Mouse (Mus musculus): ENCODE measurements around the gene Cdkal1.

Cdkal1 gene

GRCm38 (mm10) chr13:29855281-29856031 is at the start of gene Cdkal1:
Gene Cdkal1, minus strand, starts transcription at chr13:29855674.
- DNase-seq (ENCODE audit: extremely low spot score) = peak; percentile 80

GRCm38 (mm10) chr13:29903341-29903740 is 47.9 kb upstream of the Cdkal1 start:
- no peak for DNase-seq (ENCODE audit: extremely low spot score)

- DNase-seq (ENCODE audit: extremely low spot score) = no peak
Observed at GRCm38 (mm10) chr13:29902676-29903075, 47.2 kb upstream of the Cdkal1 start.

GRCm38 (mm10) chr13:29901641-29902040 is 46.2 kb upstream of the Cdkal1 start:
- DNase-seq (ENCODE audit: extremely low spot score) = no peak

GRCm38 (mm10) chr13:29866780-29867179 is 11.3 kb upstream of the Cdkal1 start:
- DNase-seq (ENCODE audit: extremely low spot score) = no peak

- peak; percentile 17 for DNase-seq (ENCODE audit: extremely low spot score)
Observed at GRCm38 (mm10) chr13:29864331-29864730, 8.9 kb upstream of the Cdkal1 start.

- no peak for DNase-seq (ENCODE audit: extremely low spot score)
Observed at GRCm38 (mm10) chr13:29860087-29860486, 4.6 kb upstream of the Cdkal1 start.

- peak; percentile 15 for DNase-seq (ENCODE audit: extremely low spot score)
Observed at GRCm38 (mm10) chr13:29857436-29857835, 2.0 kb upstream of the Cdkal1 start.

- no peak for DNase-seq (ENCODE audit: extremely low spot score)
Observed at GRCm38 (mm10) chr13:29854876-29855275, 598 bp downstream of the Cdkal1 start.

- peak; percentile 37 for DNase-seq (ENCODE audit: extremely low spot score)
Observed at GRCm38 (mm10) chr13:29838409-29839047, 16.9 kb downstream of the Cdkal1 start.

GRCm38 (mm10) chr13:29835170-29835569 is 20.3 kb downstream of the Cdkal1 start:
- peak; percentile 24 for DNase-seq (ENCODE audit: extremely low spot score)

- no peak for DNase-seq (ENCODE audit: extremely low spot score)
Observed at GRCm38 (mm10) chr13:29833751-29834150, 21.7 kb downstream of the Cdkal1 start.

GRCm38 (mm10) chr13:29831126-29831525 is 24.3 kb downstream of the Cdkal1 start:
- DNase-seq (ENCODE audit: extremely low spot score) = no peak

- DNase-seq (ENCODE audit: extremely low spot score) = no peak
Observed at GRCm38 (mm10) chr13:29828032-29828431, 27.4 kb downstream of the Cdkal1 start.

GRCm38 (mm10) chr13:29826469-29826868 is 29.0 kb downstream of the Cdkal1 start:
- no peak for DNase-seq (ENCODE audit: extremely low spot score)

- DNase-seq (ENCODE audit: extremely low spot score) = no peak
Observed at GRCm38 (mm10) chr13:29826041-29826440, 29.4 kb downstream of the Cdkal1 start.

GRCm38 (mm10) chr13:29824797-29825196 is 30.7 kb downstream of the Cdkal1 start:
- DNase-seq (ENCODE audit: extremely low spot score) = no peak

- no peak for DNase-seq (ENCODE audit: extremely low spot score)
Observed at GRCm38 (mm10) chr13:29824326-29824725, 31.1 kb downstream of the Cdkal1 start.

- DNase-seq (ENCODE audit: extremely low spot score) = no peak
Observed at GRCm38 (mm10) chr13:29823906-29824305, 31.6 kb downstream of the Cdkal1 start.

- DNase-seq (ENCODE audit: extremely low spot score) = no peak
Observed at GRCm38 (mm10) chr13:29823487-29823886, 32.0 kb downstream of the Cdkal1 start.

GRCm38 (mm10) chr13:29819910-29820583 is 35.4 kb downstream of the Cdkal1 start:
- DNase-seq (ENCODE audit: extremely low spot score) = no peak

GRCm38 (mm10) chr13:29819147-29819546 is 36.3 kb downstream of the Cdkal1 start:
- no peak for DNase-seq (ENCODE audit: extremely low spot score)

- DNase-seq (ENCODE audit: extremely low spot score) = no peak
Observed at GRCm38 (mm10) chr13:29818314-29818713, 37.2 kb downstream of the Cdkal1 start.
